Mouse (Mus musculus) heart, postnatal 0 days (tissue): Measurements from ENCODE around the gene Usp38. TPM values are rescaled to one million over a fixed set of nuclear protein-coding genes. Genes with fewer than 3 reads are reported as not detected.

ENCODE experiments used
- ATAC-seq: fragments of 200-750 bp; cut with Nextera tagmentation; 2 replicates; pipeline ENCODE4 v1.8.0; 2017; ENCODE audit warnings: low read depth, moderate number of reproducible peaks, moderate library complexity; ENCODE audit not compliant: insufficient read depth
- DNase-seq: peaks from one replicate; pipeline ENCODE4 v3.0.0-alpha.2; 2016; ENCODE audit warnings: low spot score
- H3K27ac ChIP-seq: fragments of 300-500 bp; sonication (generic); 2 replicates; pipeline ENCODE4 v1.5.1; 2014; ENCODE audit warnings: low read depth, mild to moderate bottlenecking
- H3K27me3 ChIP-seq: fragments of 300-500 bp; sonication (generic); 2 replicates; pipeline ENCODE4 v1.6.1; 2014; ENCODE audit warnings: low read length, mixed read lengths; ENCODE audit not compliant: control insufficient read depth, insufficient read depth
- H3K36me3 ChIP-seq: fragments of 300-500 bp; sonication (generic); replicated peaks from 2 replicates; pipeline ENCODE4 v1.6.1; 2014; ENCODE audit warnings: low read length, mixed read lengths; ENCODE audit not compliant: control insufficient read depth, insufficient read depth
- H3K4me1 ChIP-seq: fragments of 300-500 bp; sonication (generic); 2 replicates; pipeline ENCODE4 v1.6.1; 2014; ENCODE audit warnings: antibody characterized with exemption; ENCODE audit not compliant: control insufficient read depth, insufficient read depth
- H3K4me2 ChIP-seq: fragments of 300-500 bp; sonication (generic); 2 replicates; pipeline ENCODE4 v1.6.1; 2014; ENCODE audit warnings: low read depth, mild to moderate bottlenecking, low read length, moderate library complexity
- H3K4me3 ChIP-seq: fragments of 300-500 bp; sonication (generic); 2 replicates; pipeline ENCODE4 v1.5.1; 2014; ENCODE audit warnings: low read depth, low read length
- H3K9ac ChIP-seq: fragments of 300-500 bp; sonication (generic); replicated peaks from 2 replicates; pipeline ENCODE4 v1.6.1; 2014; ENCODE audit warnings: low read depth, low read length, mixed read lengths
- H3K9me3 ChIP-seq: fragments of 300-500 bp; sonication (generic); replicated peaks from 2 replicates; pipeline ENCODE4 v1.6.1; 2016; ENCODE audit warnings: low read length; ENCODE audit not compliant: control insufficient read depth
- CTCF ChIP-seq: IDR thresholded peaks from 2 replicates; pipeline ENCODE4 v1.5.1; 2016; ENCODE audit warnings: antibody characterized with exemption, control low read depth, low read depth
- EP300 ChIP-seq: IDR thresholded peaks from 2 replicates; pipeline ENCODE4 v1.6.1; 2016; ENCODE audit warnings: antibody characterized with exemption, low read depth
- WGBS: fragments of 180-500 bp; shearing (Covaris S2); extraction: QIAGEN DNeasy Blood & Tissue Kit; methylation state at CpG from one replicate; pipeline ENCODE4 v1.1.7; 2014; 5-methylcytosine and 5-hydroxymethylcytosine counted together
- polyA plus RNA-seq: library from polyadenylated mRNA; unstranded; fragments of >200 nt; fragmentation: Nextera tagmentation; extraction: Ambion mirVana; gene quantifications from 2 replicates; pipeline ENCODE4 v1.2.1, GENCODE M21; 2015
- total RNA-seq: library from RNA; depleted of rRNA; stranded (reverse); fragments of >200 nt; gene quantifications from 2 replicates; pipeline ENCODE4 v1.2.3, GENCODE M21; 2014; ENCODE audit warnings: low replicate concordance

Usp38 gene
- total and polyA plus RNA-seq, 2 experiments from 2014 or later = 11.1 to 32.0 TPM

DNA sequence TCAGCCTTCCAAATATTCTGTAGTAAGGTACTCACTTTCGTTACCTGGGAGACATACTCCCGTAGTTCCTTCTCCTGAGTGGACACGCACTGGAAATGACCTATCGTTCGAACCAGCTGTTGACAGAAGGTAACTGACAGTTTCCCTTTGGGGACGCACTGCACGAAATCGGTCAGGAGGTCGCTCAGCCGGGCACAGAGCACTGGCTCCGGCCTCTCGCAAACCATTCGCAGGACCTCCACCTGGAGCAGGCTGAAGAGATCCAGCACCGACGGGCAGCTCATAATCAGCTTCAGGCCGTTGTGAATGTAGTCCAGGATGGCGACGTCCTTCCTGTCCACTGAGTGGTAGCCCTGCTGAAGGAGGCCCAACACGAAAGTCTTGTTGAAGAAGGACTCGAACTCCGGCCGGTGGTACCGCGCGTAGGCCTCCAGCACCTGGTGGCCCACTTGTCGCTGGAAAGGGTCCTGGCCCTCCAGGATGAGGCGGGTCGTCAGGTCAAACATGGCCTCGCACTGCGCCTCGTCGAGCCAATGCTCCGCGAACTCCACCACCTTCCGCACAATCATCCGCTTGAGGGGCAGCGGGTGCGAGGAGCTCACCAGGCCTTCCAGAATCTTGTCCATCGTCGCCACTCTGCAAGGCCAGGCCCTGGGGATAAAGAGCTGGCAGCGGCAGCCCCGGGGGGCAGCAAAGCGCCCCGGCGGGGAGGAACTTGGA, 757 bp downstream of the Usp38 start:
- no peaks in the 10 kb centered on the region for H3K9me3 ChIP-seq
- no peak for TF ChIP-seq EP300
- no peak for TF ChIP-seq CTCF
- H3K4me1 ChIP-seq = peaks cover 19% of the 10 kb centered on the region
- DNase-seq (no peak), ATAC-seq (0 out of 2 replicates have a peak, but pooled peaks have one; percentile 0)
- H3K27ac ChIP-seq = peak overlapping the region; percentile 93
- H3K27me3 ChIP-seq = no peaks in the 10 kb centered on the region
- under 1% methylated on average over 44 of the region's 45 CpGs for WGBS
- H3K4me3 ChIP-seq = peak overlapping the region; percentile 95
- H3K36me3 ChIP-seq = peaks cover 7% of the 10 kb centered on the region
- H3K9ac ChIP-seq = peak overlapping the region; percentile 94
- H3K4me2 ChIP-seq = peak overlapping the region; percentile 98

DNA sequence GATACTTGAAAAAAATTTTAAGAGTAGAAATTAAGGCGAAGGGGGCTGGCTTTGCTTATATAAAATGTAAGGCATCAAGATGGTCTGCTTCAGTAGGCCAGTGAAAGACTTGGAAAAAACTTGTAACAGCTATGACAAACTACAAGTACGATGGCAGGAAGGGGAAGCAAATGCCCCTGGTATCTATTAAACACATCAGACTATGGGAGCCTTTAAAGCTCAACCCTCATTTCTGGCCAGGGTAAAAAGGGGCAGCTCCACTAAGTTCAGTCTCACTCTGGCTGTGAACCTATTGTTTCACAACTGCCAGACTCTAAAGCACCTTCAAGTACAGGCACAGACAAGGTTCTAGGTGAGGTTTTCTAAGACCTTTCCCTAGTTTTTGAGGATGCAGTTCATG, 2.0 kb downstream of the Usp38 start:
- H3K4me3 ChIP-seq = peak overlapping the region; percentile 95
- no peak overlapping the region for H3K27ac ChIP-seq
- H3K9me3 ChIP-seq = no peaks in the 10 kb centered on the region
- H3K9ac ChIP-seq = peak overlapping the region; percentile 94
- no peak for DNase-seq
- no peak for TF ChIP-seq EP300
- TF ChIP-seq CTCF = no peak
- H3K4me1 ChIP-seq = peaks cover 19% of the 10 kb centered on the region
- no peak for ATAC-seq
- peaks cover 16% of the 10 kb centered on the region for H3K36me3 ChIP-seq
- no peaks in the 10 kb centered on the region for H3K27me3 ChIP-seq
- peak overlapping the region; percentile 98 for H3K4me2 ChIP-seq
- 34% methylated on average over 2 of the region's 2 CpGs for WGBS

GRCm38 (mm10) chr8:81012031-81012560, 2.6 kb downstream of the Usp38 start:
- Histone ChIP-seq H3K9me3 (no peaks in the 10 kb centered on the region), H3K4me2 (peak overlapping the region; percentile 98), H3K4me3 (peak overlapping the region; percentile 95), H3K27me3 (no peaks in the 10 kb centered on the region), H3K36me3 (peaks cover 16% of the 10 kb centered on the region), H3K9ac (no peak overlapping the region), H3K27ac (no peak overlapping the region), H3K4me1 (peaks cover 19% of the 10 kb centered on the region)
- WGBS = 49% methylated on average over 4 of the region's 4 CpGs
- TF ChIP-seq CTCF = no peak
- no peak for TF ChIP-seq EP300
- ATAC-seq = no peak
- DNase-seq = no peak

- no peak for TF ChIP-seq CTCF
- TF ChIP-seq EP300 = no peak
- Histone ChIP-seq H3K4me1 (peaks cover 19% of the 10 kb centered on the region), H3K27me3 (no peaks in the 10 kb centered on the region), H3K4me3 (no peak overlapping the region), H3K36me3 (peaks cover 27% of the 10 kb centered on the region), H3K9me3 (no peaks in the 10 kb centered on the region), H3K27ac (no peak overlapping the region), H3K4me2 (0 out of 2 replicates have a peak overlapping the region, but pooled peaks have one; percentile 18), H3K9ac (no peak overlapping the region)
- WGBS = 78% methylated on average over 5 of the region's 5 CpGs
- ATAC-seq (no peak), DNase-seq (no peak)
Measured at GRCm38 (mm10) chr8:81010386-81010785, 4.3 kb downstream of the Usp38 start.

GRCm38 (mm10) chr8:81005114-81005513, 9.6 kb downstream of the Usp38 start:
- Histone ChIP-seq H3K9ac (no peak overlapping the region), H3K36me3 (peaks cover 62% of the 10 kb centered on the region), H3K4me3 (no peak overlapping the region), H3K9me3 (no peaks in the 10 kb centered on the region), H3K27ac (0 out of 2 replicates have a peak overlapping the region, but pooled peaks have one; percentile 6), H3K4me2 (no peak overlapping the region), H3K4me1 (0 out of 2 replicates have a peak, but pooled peaks cover under 1% of the 10 kb centered on the region), H3K27me3 (no peaks in the 10 kb centered on the region)
- TF ChIP-seq EP300 = no peak
- TF ChIP-seq CTCF = no peak
- 34% methylated on average over 1 of the region's 1 CpGs for WGBS
- DNase-seq = no peak
- no peak for ATAC-seq
